In the genomic region with DNA sequence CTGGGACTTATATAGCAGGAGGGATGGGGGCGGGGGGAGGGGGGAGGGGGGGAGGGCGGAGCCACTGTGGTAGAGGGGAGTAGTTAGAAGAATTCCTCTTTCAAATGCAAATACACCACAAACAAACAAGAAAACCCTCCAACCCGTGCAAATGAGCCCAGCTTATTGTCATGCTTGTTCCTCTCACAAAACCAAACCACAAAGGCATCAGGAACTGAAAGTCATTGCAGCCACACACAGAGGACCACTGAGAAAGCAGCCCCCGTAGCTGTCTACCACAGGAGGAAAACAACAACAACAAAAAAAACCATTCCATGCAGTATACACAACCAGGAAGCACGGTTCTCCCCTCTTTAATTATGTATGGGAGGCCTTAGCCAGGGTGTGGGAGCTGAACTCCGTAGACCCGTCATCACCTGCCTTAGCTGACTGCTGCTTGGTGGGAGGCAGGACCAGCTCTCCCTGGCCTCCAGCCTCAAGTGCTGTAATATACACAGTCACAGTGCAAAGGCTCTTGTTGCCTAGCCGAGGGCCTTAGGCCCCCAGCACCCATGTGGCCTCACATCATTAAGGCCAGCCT, we compare ENCODE assay signal across 10 mouse cellular contexts. TPM values are rescaled to one million over a fixed set of nuclear protein-coding genes. Genes with fewer than 3 reads are reported as not detected.
DNase-seq lines count a peak whose midpoint lies in the region; ATAC-seq and TF ChIP-seq lines count a peak whose summit lies in the region.
"Had no signal": no experiment of that assay in that cellular context is flagged by ENCODE, and none has a peak within 500 bp of the region (broad histone marks: within the 10 kb centered on the region; RNA-seq: fewer than 3 reads in every experiment).

No protein-coding gene starts in this region.

- H3K4me1 ChIP-seq in ES-Bruce4 (ENCODE audit: control insufficient read depth, insufficient read depth, low read length) = peaks cover 3% of the 10 kb centered on the region
- peaks cover 68% of the 10 kb centered on the region for H3K4me1 ChIP-seq in hindbrain, embryonic 10.5 days (replicated peaks)
- H3K4me1 ChIP-seq in midbrain, embryonic 15.5 days = peaks cover 13% of the 10 kb centered on the region
- no peaks in the 10 kb centered on the region for H3K4me1 ChIP-seq in cerebellum, adult 2 months (ENCODE audit: control insufficient read depth, insufficient read depth, low read length)
- H3K4me1 ChIP-seq: liver, embryonic 12.5 days had no signal

- peak overlapping the region; percentile 38 for H3K27ac ChIP-seq in ES-Bruce4 (ENCODE audit: insufficient read depth, low read length)
- peak overlapping the region; percentile 77 for H3K27ac ChIP-seq in hindbrain, embryonic 10.5 days
- peak overlapping the region; percentile 57 for H3K27ac ChIP-seq in midbrain, embryonic 15.5 days
- no peak overlapping the region for H3K27ac ChIP-seq in cerebellum, adult 2 months (ENCODE audit: insufficient read depth, low read length)
- H3K27ac ChIP-seq: liver, embryonic 12.5 days had no signal

- intact Hi-C loops in left cerebral cortex, postnatal 36 days (cut with DNase I) = no loop called here

- 17% methylated on average over 8 of the region's 8 CpGs for WGBS in hindbrain, embryonic 10.5 days
- WGBS in midbrain, embryonic 15.5 days = 7% methylated on average over 6 of the region's 8 CpGs
- WGBS in cerebellum, adult 2 months = 48% methylated on average over 8 of the region's 8 CpGs

- 0 out of 2 replicates have a peak overlapping the region, but pooled peaks have one; percentile 3 for H3K9ac ChIP-seq in ES-Bruce4 (ENCODE audit: low read depth, poor library complexity, severe bottlenecking)
- H3K9ac ChIP-seq in midbrain, embryonic 15.5 days = no peak overlapping the region
- H3K9ac ChIP-seq: liver, embryonic 12.5 days had no signal

- DNase-seq in hindbrain, embryonic 10.5 days (ENCODE audit: low spot score) = no peak
- DNase-seq in left cerebral cortex, postnatal 36 days (ENCODE audit: low spot score in 2 of 2) = no peak
- no peak for DNase-seq in cerebellum, adult 2 months
- no peak for DNase-seq in lung, adult 18-20 months
- DNase-seq: thymus, postnatal 4 days had no signal

- TF ChIP-seq EP300 in ES-Bruce4 (IDR thresholded peaks at IDR 0.05; ENCODE audit: insufficient read depth, low read depth, low read length) = 0 out of 2 replicates have a peak, but pooled peaks have one; percentile 45

- no peak for TF ChIP-seq POLR2A in ES-Bruce4 (IDR thresholded peaks at IDR 0.05; ENCODE audit: insufficient read depth, low read length)
- TF ChIP-seq POLR2A in cerebellum, adult 2 months (IDR thresholded peaks at IDR 0.05; ENCODE audit: borderline replicate concordance, insufficient read depth, low read length) = no peak

- H3K9me3 ChIP-seq in ES-Bruce4 (replicated peaks; ENCODE audit: control insufficient read depth, insufficient read depth, low read length, poor library complexity, severe bottlenecking) = 0 out of 2 replicates have a peak, but pooled peaks cover 4% of the 10 kb centered on the region
- H3K9me3 ChIP-seq in hindbrain, embryonic 10.5 days = no peaks in the 10 kb centered on the region
- no peaks in the 10 kb centered on the region for H3K9me3 ChIP-seq in midbrain, embryonic 15.5 days
- H3K9me3 ChIP-seq: liver, embryonic 12.5 days had no signal

- H3K36me3 ChIP-seq in ES-Bruce4 (ENCODE audit: control insufficient read depth, insufficient read depth, low read length, poor library complexity, severe bottlenecking) = no peaks in the 10 kb centered on the region
- H3K36me3 ChIP-seq in hindbrain, embryonic 10.5 days = no peaks in the 10 kb centered on the region
- H3K36me3 ChIP-seq in midbrain, embryonic 15.5 days (replicated peaks) = peaks cover 3% of the 10 kb centered on the region; the same call in 1 of the 2 replicates
- H3K36me3 ChIP-seq: liver, embryonic 12.5 days had no signal

- no peaks in the 10 kb centered on the region for H3K27me3 ChIP-seq in ES-Bruce4 (ENCODE audit: control insufficient read depth, insufficient read depth, low read length, poor library complexity, severe bottlenecking)
- H3K27me3 ChIP-seq in hindbrain, embryonic 10.5 days (ENCODE audit: insufficient read depth, poor library complexity, severe bottlenecking) = no peaks in the 10 kb centered on the region
- H3K27me3 ChIP-seq in midbrain, embryonic 15.5 days (replicated peaks) = no peaks in the 10 kb centered on the region
- no peaks in the 10 kb centered on the region for H3K27me3 ChIP-seq in cerebellum, adult 2 months (ENCODE audit: control insufficient read depth, insufficient read depth, low read length)
- H3K27me3 ChIP-seq: liver, embryonic 12.5 days; Patski had no signal

- peak; percentile 67 for ATAC-seq in common myeloid progenitor, adult 5-6 weeks (replicated peaks; ENCODE audit: low read depth, poor library complexity, severe bottlenecking)
- ATAC-seq in midbrain, embryonic 15.5 days (replicated peaks) = peak; percentile 60; the same call in 1 of the 2 replicates
- ATAC-seq: liver, embryonic 12.5 days had no signal

- no peak overlapping the region for H3K4me2 ChIP-seq in midbrain, embryonic 15.5 days
- H3K4me2 ChIP-seq: liver, embryonic 12.5 days had no signal

- TF ChIP-seq CTCF in ES-Bruce4 (IDR thresholded peaks at IDR 0.05; ENCODE audit: low read depth, low read length) = no peak
- no peak for TF ChIP-seq CTCF in cerebellum, adult 2 months (IDR thresholded peaks at IDR 0.05; ENCODE audit: borderline replicate concordance, insufficient read depth, low read depth, low read length)

- no peak overlapping the region for H3K4me3 ChIP-seq in ES-Bruce4 (ENCODE audit: low read depth, low read length)
- no peak overlapping the region for H3K4me3 ChIP-seq in hindbrain, embryonic 10.5 days
- H3K4me3 ChIP-seq in midbrain, embryonic 15.5 days = no peak overlapping the region
- H3K4me3 ChIP-seq in cerebellum, adult 2 months (replicated peaks; ENCODE audit: insufficient read depth, low read depth, low read length) = no peak overlapping the region
- H3K4me3 ChIP-seq: liver, embryonic 12.5 days had no signal

RNA-seq across cellular contexts. Expression of gene Ttc12, which starts 48.0 kb away (rescaled TPM):
- polyA plus RNA-seq in ES-Bruce4 (2011; ENCODE audit: insufficient read depth, insufficient read length, low read depth, missing spikeins) = 10.9 and 12.6 TPM in 2 replicates
- 0.78 and 1.6 TPM in 2 replicates for total RNA-seq in common myeloid progenitor, adult 5-6 weeks (2017)
- polyA plus RNA-seq in hindbrain, embryonic 10.5 days (2016; fragmentation: Nextera tagmentation; extraction: Ambion mirVana) = 1.9 and 2.7 TPM in 2 replicates
- polyA plus RNA-seq in midbrain, embryonic 15.5 days (2015; fragmentation: Nextera tagmentation; extraction: Ambion mirVana) = 1.9 and 2.1 TPM in 2 replicates
- total RNA-seq in left cerebral cortex, postnatal 36 days (2021) = 1 to 10 TPM in 1 of 2 experiments, under 1 TPM in 1; 0.96 to 1.2 TPM
- polyA plus RNA-seq in cerebellum, adult 2 months (2012; rRNA removed) = 3.3 and 3.5 TPM in 2 replicates
